Mouse (Mus musculus) C2C12 (cell line): Measurements from ENCODE around the gene 9330159F19Rik.

Source experiments
- CTCF ChIP-seq: IDR thresholded peaks from one replicate; pipeline ENCODE4 v1.5.1; 2011; ENCODE audit not compliant: control insufficient read depth, insufficient read depth, insufficient read length
- MYOD1 ChIP-seq: IDR thresholded peaks from one replicate; pipeline ENCODE4 v1.6.1; 2011; ENCODE audit warnings: low read depth; ENCODE audit not compliant: control insufficient read depth, insufficient read length
- USF1 ChIP-seq: IDR thresholded peaks from one replicate; pipeline ENCODE4 v1.6.1; 2011; ENCODE audit warnings: low read depth, mild to moderate bottlenecking, control low read depth, moderate library complexity

GRCm38 (mm10) chr10:29161664-29162063 lies 49.7 kb upstream of the 9330159F19Rik start:
- TF ChIP-seq CTCF (no peak), USF1 (no peak), MYOD1 (no peak)
